Mouse (Mus musculus) heart, adult 2 months (tissue): ENCODE results near the gene Ntrk3. TPM values are rescaled to one million over a fixed set of nuclear protein-coding genes. Genes with fewer than 3 reads are reported as not detected.

Experiments
- DNase-seq, 2 experiments: peaks; one replicate each; pipeline ENCODE4 v3.0.0; 2021
- H3K27ac ChIP-seq: fragments of 200-600 bp; 2 replicates; pipeline ENCODE4 v1.8.1; 2022
- H3K27me3 ChIP-seq: fragments of 200-500 bp; 2 replicates; pipeline ENCODE4 v1.6.1; 2012; ENCODE audit warnings: mild to moderate bottlenecking, low read length, inconsistent platforms, mixed read lengths; ENCODE audit not compliant: control insufficient read depth, insufficient read depth
- H3K36me3 ChIP-seq: fragments of 200-500 bp; 2 replicates; pipeline ENCODE4 v1.6.1; 2012; ENCODE audit warnings: low read length, inconsistent platforms; ENCODE audit not compliant: control insufficient read depth, insufficient read depth
- H3K4me1 ChIP-seq: fragments of 200-500 bp; 2 replicates; pipeline ENCODE4 v1.6.1; 2011; ENCODE audit warnings: low read length; ENCODE audit not compliant: control insufficient read depth, insufficient read depth
- H3K4me3 ChIP-seq: fragments of 200-600 bp; 2 replicates; pipeline ENCODE4 v1.8.1; 2022
- H3K79me2 ChIP-seq: fragments of 200-500 bp; replicated peaks from 2 replicates; pipeline ENCODE4 v1.6.1; 2012; ENCODE audit warnings: mild to moderate bottlenecking, inconsistent platforms, low read length, moderate library complexity, mixed read lengths; ENCODE audit not compliant: control insufficient read depth, insufficient read depth
- H3K9ac ChIP-seq: fragments of 200-500 bp; 2 replicates; pipeline ENCODE4 v1.6.1; 2012; ENCODE audit warnings: low read depth, mild to moderate bottlenecking, control low read depth, inconsistent platforms, low read length, mixed read lengths
- CTCF ChIP-seq: fragments of 200-600 bp; IDR thresholded peaks from 2 replicates; pipeline ENCODE4 v1.8.1; 2022; ENCODE audit warnings: antibody characterized with exemption, mild to moderate bottlenecking, moderate library complexity
- EP300 ChIP-seq: fragments of 200-500 bp; IDR thresholded peaks from 2 replicates; pipeline ENCODE4 v1.6.1; 2011; ENCODE audit warnings: low read depth, low read length, control low read depth; ENCODE audit not compliant: insufficient read depth
- POLR2A ChIP-seq: fragments of 200-500 bp; IDR thresholded peaks from 2 replicates; pipeline ENCODE4 v1.6.1; 2011; ENCODE audit warnings: mild to moderate bottlenecking, low read depth, low read length, control low read depth; ENCODE audit not compliant: insufficient read depth
- WGBS: fragments of 180-500 bp; shearing (Covaris S2); methylation state at CpG from one replicate; pipeline ENCODE4 v1.1.7; 2018; 5-methylcytosine and 5-hydroxymethylcytosine counted together
- intact Hi-C: fragments of 180-260 bp; cut with DNase I; formaldehyde crosslinking; loops from one replicate; pipeline ENCODE4 v1.15.1; 2025
- polyA plus RNA-seq: library from polyadenylated mRNA; depleted of rRNA; stranded (reverse); fragments of >200 nt; gene quantifications from 2 replicates; pipeline ENCODE4 v1.2.3, GENCODE M21; 2012
- total RNA-seq, 2 experiments: library from RNA; stranded (reverse); gene quantifications; 2 replicates each; pipeline ENCODE4 v1.2.3; 2021

The Ntrk3 gene
- total and polyA plus RNA-seq, 3 experiments = 1.4 to 9.1 (median 1.8) TPM

GRCm38 (mm10) chr7:78707708-78708107, 30.1 kb downstream of the Ntrk3 start:
- H3K79me2 ChIP-seq = no peaks in the 10 kb centered on the region
- no peaks in the 10 kb centered on the region for H3K4me1 ChIP-seq
- intact Hi-C loops = no loop called here
- H3K27me3 ChIP-seq = no peaks in the 10 kb centered on the region
- no peak overlapping the region for H3K27ac ChIP-seq
- TF ChIP-seq POLR2A (no peak), CTCF (no peak), EP300 (no peak)
- H3K9ac ChIP-seq = no peak overlapping the region
- no peaks in the 10 kb centered on the region for H3K36me3 ChIP-seq
- H3K4me3 ChIP-seq = no peak overlapping the region
- DNase-seq = no peak
- WGBS = 56% methylated on average over 7 of the region's 7 CpGs

DNA sequence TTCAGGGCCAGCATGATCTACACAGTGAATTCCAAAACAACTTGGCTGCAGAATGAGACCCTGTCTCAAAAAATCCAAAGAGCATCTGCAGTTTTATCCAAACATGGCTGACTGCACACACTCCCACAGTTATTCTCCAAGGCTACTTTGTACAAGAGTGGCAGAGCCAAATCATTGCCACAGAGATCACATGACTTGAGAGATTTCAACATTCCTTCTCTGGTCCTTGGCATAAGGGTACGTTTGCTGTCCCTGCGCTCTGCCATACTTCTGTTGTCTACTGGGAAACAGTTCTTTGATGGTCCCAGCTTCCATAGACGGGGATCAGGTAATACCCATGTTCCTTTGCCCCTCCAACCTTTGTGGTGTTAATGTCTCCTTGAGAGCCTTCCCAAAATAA, 30.7 kb downstream of the Ntrk3 start:
- no peak for DNase-seq
- no peaks in the 10 kb centered on the region for H3K27me3 ChIP-seq
- H3K9ac ChIP-seq = no peak overlapping the region
- H3K4me1 ChIP-seq = no peaks in the 10 kb centered on the region
- H3K4me3 ChIP-seq = no peak overlapping the region
- no peaks in the 10 kb centered on the region for H3K36me3 ChIP-seq
- no peak overlapping the region for H3K27ac ChIP-seq
- no peaks in the 10 kb centered on the region for H3K79me2 ChIP-seq
- 63% methylated on average over 3 of the region's 3 CpGs for WGBS
- intact Hi-C loops = no loop called here
- TF ChIP-seq EP300 (no peak), CTCF (no peak), POLR2A (no peak)

DNA sequence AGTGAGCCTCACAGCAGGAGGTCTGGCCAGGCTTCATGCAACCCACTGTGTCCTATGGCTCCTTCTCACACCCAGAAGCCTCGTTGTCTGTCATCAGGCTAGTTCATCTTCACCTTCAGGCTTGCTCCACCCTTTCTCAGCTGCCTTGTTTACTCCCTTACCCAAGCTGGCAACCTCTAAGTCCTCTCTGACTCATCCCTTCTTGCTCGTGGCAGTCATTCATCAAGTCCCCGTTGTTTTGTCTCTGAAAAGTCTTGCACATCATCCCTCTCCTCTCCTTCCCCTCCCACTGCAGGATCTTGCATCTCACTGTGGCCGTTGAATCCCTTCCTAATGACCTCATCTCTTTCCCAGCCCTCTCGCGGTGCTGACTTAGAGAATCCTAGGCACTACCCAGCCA, 35.1 kb downstream of the Ntrk3 start:
- intact Hi-C loops = no loop called here
- WGBS = 35% methylated on average over 6 of the region's 6 CpGs
- Histone ChIP-seq H3K79me2 (no peaks in the 10 kb centered on the region), H3K27ac (no peak overlapping the region), H3K9ac (no peak overlapping the region), H3K36me3 (no peaks in the 10 kb centered on the region), H3K4me1 (no peaks in the 10 kb centered on the region), H3K27me3 (no peaks in the 10 kb centered on the region), H3K4me3 (no peak overlapping the region)
- DNase-seq = no peak
- TF ChIP-seq CTCF = no peak
- TF ChIP-seq EP300 = no peak
- TF ChIP-seq POLR2A = no peak

DNA sequence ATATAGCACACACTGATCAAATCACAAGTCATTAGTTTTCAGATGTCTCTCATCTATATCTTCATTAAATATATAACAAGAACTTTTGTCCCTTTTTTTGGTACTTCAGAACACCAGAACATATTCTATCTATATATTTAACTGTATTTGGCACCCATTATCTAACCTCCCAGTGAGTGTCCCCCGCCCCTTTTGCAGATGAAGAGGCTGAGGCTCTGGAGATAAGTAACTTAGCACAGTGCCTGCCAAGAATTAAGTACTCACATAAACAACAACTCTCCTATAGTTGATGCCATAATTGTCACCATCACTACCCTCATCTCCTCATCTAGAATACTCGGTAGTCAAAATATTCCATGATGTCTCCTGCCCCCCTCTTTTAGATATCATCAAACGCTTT, 42.6 kb downstream of the Ntrk3 start:
- no peak overlapping the region for H3K9ac ChIP-seq

GRCm38 (mm10) chr7:78693148-78693547, 44.7 kb downstream of the Ntrk3 start:
- Histone ChIP-seq H3K4me3 (no peak overlapping the region), H3K27me3 (0 out of 2 replicates have a peak, but pooled peaks cover 1% of the 10 kb centered on the region), H3K27ac (no peak overlapping the region), H3K79me2 (no peaks in the 10 kb centered on the region), H3K4me1 (no peaks in the 10 kb centered on the region), H3K36me3 (no peaks in the 10 kb centered on the region), H3K9ac (no peak overlapping the region)
- 29% methylated on average over 1 of the region's 1 CpGs for WGBS
- intact Hi-C loops = no loop called here
- TF ChIP-seq CTCF (no peak), POLR2A (no peak), EP300 (no peak)
- DNase-seq = no peak

More for the DNA sequence above, 42.6 kb downstream of the Ntrk3 start:
- no peak for TF ChIP-seq CTCF
- no peak for TF ChIP-seq POLR2A
- TF ChIP-seq EP300 = no peak
- DNase-seq = no peak
- Histone ChIP-seq H3K79me2 (no peaks in the 10 kb centered on the region), H3K4me1 (no peaks in the 10 kb centered on the region), H3K27me3 (0 out of 2 replicates have a peak, but pooled peaks cover 1% of the 10 kb centered on the region), H3K4me3 (no peak overlapping the region), H3K36me3 (no peaks in the 10 kb centered on the region), H3K27ac (no peak overlapping the region)
- 52% methylated on average over 3 of the region's 3 CpGs for WGBS
- intact Hi-C loops = no loop called here

- intact Hi-C loops = no loop called here
- 36% methylated on average over 3 of the region's 3 CpGs for WGBS
- H3K36me3 ChIP-seq = no peaks in the 10 kb centered on the region
Measured at GRCm38 (mm10) chr7:78690956-78691355, 46.9 kb downstream of the Ntrk3 start.

More at GRCm38 (mm10) chr7:78690956-78691355, 46.9 kb downstream of the Ntrk3 start:
- TF ChIP-seq CTCF (no peak), EP300 (no peak), POLR2A (no peak)
- DNase-seq = no peak
- H3K27ac ChIP-seq = no peak overlapping the region
- H3K4me1 ChIP-seq = no peaks in the 10 kb centered on the region
- no peak overlapping the region for H3K4me3 ChIP-seq
- no peak overlapping the region for H3K9ac ChIP-seq
- H3K27me3 ChIP-seq = 0 out of 2 replicates have a peak, but pooled peaks cover 1% of the 10 kb centered on the region
- H3K79me2 ChIP-seq = no peaks in the 10 kb centered on the region
